Mouse (Mus musculus) megakaryocyte, embryonic 14.5 days (primary cell): ENCODE data around the gene Inava. TPM values are rescaled to one million over a fixed set of nuclear protein-coding genes. Genes with fewer than 3 reads are reported as not detected.

ENCODE experiments used
- H3K27me3 ChIP-seq: replicated peaks from 2 replicates; pipeline ENCODE3; 2012; ENCODE audit warnings: inconsistent platforms
- H3K36me3 ChIP-seq: replicated peaks from 2 replicates; pipeline ENCODE3; 2012; ENCODE audit warnings: low read length, inconsistent platforms, mixed read lengths
- H3K4me1 ChIP-seq: 2 replicates; pipeline ENCODE4 v1.6.1; 2012; ENCODE audit warnings: inconsistent platforms
- H3K4me3 ChIP-seq: replicated peaks from 2 replicates; pipeline ENCODE3; 2012; ENCODE audit warnings: moderate library complexity, mild to moderate bottlenecking, inconsistent platforms
- H3K9me3 ChIP-seq: 2 replicates; pipeline ENCODE4 v1.6.1; 2012; ENCODE audit warnings: inconsistent platforms
- FLI1 ChIP-seq: IDR thresholded peaks from 2 replicates; pipeline ENCODE4 v1.6.1; 2012; ENCODE audit warnings: low read length, inconsistent platforms, mixed read lengths
- GATA1 ChIP-seq: IDR thresholded peaks from 3 replicates; pipeline ENCODE4 v1.6.1; 2012; ENCODE audit warnings: mixed read lengths, low read length, inconsistent platforms, borderline replicate concordance
- polyA plus RNA-seq: library from polyadenylated mRNA; stranded (reverse); fragments of >175 nt; gene quantifications from 2 replicates; pipeline ENCODE4 v1.2.3, GENCODE M21; 2012; ENCODE audit warnings: low replicate concordance; ENCODE audit not compliant: insufficient read depth

The Inava gene
- polyA plus RNA-seq, 1 experiment = not detected

DNA sequence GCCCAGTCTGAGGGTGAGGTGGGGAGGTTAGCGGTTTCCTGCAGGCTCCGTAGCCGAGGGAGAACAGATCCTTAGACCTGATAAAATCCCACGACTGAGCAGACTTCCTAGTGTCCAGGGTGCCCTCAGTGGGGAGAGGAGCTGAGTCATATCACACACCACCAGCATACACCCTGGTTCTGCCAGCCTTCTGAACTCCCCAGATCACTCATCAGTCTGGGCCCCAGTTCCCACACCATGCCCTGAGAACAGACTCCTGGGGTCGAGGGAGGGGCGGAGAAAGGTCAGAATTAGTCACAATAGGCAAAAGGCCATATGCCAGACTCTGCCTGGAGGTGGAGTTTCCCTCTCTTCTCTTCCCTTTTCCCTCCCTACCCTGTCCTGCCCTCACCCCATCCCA, 21.1 kb upstream of the Inava start:
- no peaks in the 10 kb centered on the region for H3K36me3 ChIP-seq
- H3K27me3 ChIP-seq = peaks cover 71% of the 10 kb centered on the region
- H3K4me1 ChIP-seq = peaks cover 14% of the 10 kb centered on the region
- H3K4me3 ChIP-seq = no peak overlapping the region
- H3K9me3 ChIP-seq = no peaks in the 10 kb centered on the region
- no peak for TF ChIP-seq GATA1

GRCm38 (mm10) chr1:136254503-136255065, 20.5 kb upstream of the Inava start:
- Histone ChIP-seq H3K4me1 (peaks cover 9% of the 10 kb centered on the region), H3K27me3 (peaks cover 71% of the 10 kb centered on the region)
- TF ChIP-seq FLI1 = no peak
- no peak for TF ChIP-seq GATA1

GRCm38 (mm10) chr1:136253472-136253871, 19.4 kb upstream of the Inava start:
- TF ChIP-seq FLI1 = no peak
- peaks cover 67% of the 10 kb centered on the region for H3K27me3 ChIP-seq
- H3K36me3 ChIP-seq = no peaks in the 10 kb centered on the region
- H3K4me3 ChIP-seq = no peak overlapping the region
- peaks cover 9% of the 10 kb centered on the region for H3K4me1 ChIP-seq
- no peaks in the 10 kb centered on the region for H3K9me3 ChIP-seq

More at GRCm38 (mm10) chr1:136254503-136255065, 20.5 kb upstream of the Inava start:
- Histone ChIP-seq H3K4me3 (no peak overlapping the region), H3K36me3 (no peaks in the 10 kb centered on the region), H3K9me3 (no peaks in the 10 kb centered on the region)

- TF ChIP-seq GATA1 (no peak), FLI1 (no peak)
- Histone ChIP-seq H3K27me3 (peaks cover 53% of the 10 kb centered on the region), H3K4me3 (no peak overlapping the region), H3K36me3 (no peaks in the 10 kb centered on the region), H3K9me3 (no peaks in the 10 kb centered on the region), H3K4me1 (peaks cover under 1% of the 10 kb centered on the region)
Observed at GRCm38 (mm10) chr1:136249662-136250061, 15.6 kb upstream of the Inava start.

- TF ChIP-seq FLI1 (no peak), GATA1 (no peak)
- H3K36me3 ChIP-seq = no peaks in the 10 kb centered on the region
- peaks cover 51% of the 10 kb centered on the region for H3K27me3 ChIP-seq
- no peaks in the 10 kb centered on the region for H3K9me3 ChIP-seq
- no peak overlapping the region for H3K4me3 ChIP-seq
- H3K4me1 ChIP-seq = no peaks in the 10 kb centered on the region
Observed at GRCm38 (mm10) chr1:136247393-136247792, 13.3 kb upstream of the Inava start.

GRCm38 (mm10) chr1:136244469-136244868, 10.4 kb upstream of the Inava start:
- 0 out of 2 replicates have a peak, but pooled peaks cover 1% of the 10 kb centered on the region for H3K9me3 ChIP-seq
- H3K4me3 ChIP-seq = no peak overlapping the region
- no peaks in the 10 kb centered on the region for H3K4me1 ChIP-seq
- H3K36me3 ChIP-seq = no peaks in the 10 kb centered on the region
- H3K27me3 ChIP-seq = peaks cover 51% of the 10 kb centered on the region
- TF ChIP-seq GATA1 (no peak), FLI1 (no peak)

DNA sequence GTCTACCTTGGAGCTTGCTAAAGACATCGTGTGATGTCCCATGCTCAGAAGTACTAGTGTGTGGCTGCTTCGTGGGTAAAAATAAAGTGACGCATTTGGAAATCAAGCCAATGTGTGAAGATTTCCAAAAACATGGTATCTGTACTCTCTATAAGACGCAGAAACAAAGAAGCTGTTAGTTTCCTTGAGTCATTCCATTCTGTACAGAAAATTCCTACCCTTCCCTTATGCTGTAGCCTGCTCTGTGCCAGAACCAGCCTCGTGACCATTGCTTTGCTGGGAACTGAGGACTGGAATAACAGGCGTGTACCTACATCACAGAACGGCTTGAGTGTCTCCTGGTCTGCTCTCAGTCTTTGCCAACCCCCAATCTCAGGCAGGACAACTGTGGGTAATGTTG, 7.7 kb upstream of the Inava start:
- H3K4me3 ChIP-seq = no peak overlapping the region
- no peak for TF ChIP-seq GATA1
- TF ChIP-seq FLI1 = no peak
- H3K36me3 ChIP-seq = no peaks in the 10 kb centered on the region
- H3K27me3 ChIP-seq = peaks cover 43% of the 10 kb centered on the region
- H3K4me1 ChIP-seq = no peaks in the 10 kb centered on the region
- H3K9me3 ChIP-seq = 0 out of 2 replicates have a peak, but pooled peaks cover 2% of the 10 kb centered on the region

GRCm38 (mm10) chr1:136238495-136238894, 4.4 kb upstream of the Inava start:
- Histone ChIP-seq H3K4me1 (peaks cover 13% of the 10 kb centered on the region), H3K27me3 (peaks cover 64% of the 10 kb centered on the region), H3K4me3 (no peak overlapping the region), H3K9me3 (0 out of 2 replicates have a peak, but pooled peaks cover 2% of the 10 kb centered on the region), H3K36me3 (no peaks in the 10 kb centered on the region)
- TF ChIP-seq GATA1 = no peak
- no peak for TF ChIP-seq FLI1

GRCm38 (mm10) chr1:136234595-136235092, 580 bp upstream of the Inava start:
- Histone ChIP-seq H3K36me3 (no peaks in the 10 kb centered on the region), H3K27me3 (peaks cover 84% of the 10 kb centered on the region), H3K4me1 (peaks cover 13% of the 10 kb centered on the region), H3K4me3 (peak overlapping the region; percentile 91), H3K9me3 (0 out of 2 replicates have a peak, but pooled peaks cover 2% of the 10 kb centered on the region)
- TF ChIP-seq GATA1 (no peak), FLI1 (no peak)

GRCm38 (mm10) chr1:136232986-136233790, 876 bp downstream of the Inava start:
- TF ChIP-seq FLI1 (no peak), GATA1 (no peak)
- Histone ChIP-seq H3K4me1 (peaks cover 21% of the 10 kb centered on the region), H3K27me3 (peaks cover 92% of the 10 kb centered on the region), H3K36me3 (no peaks in the 10 kb centered on the region), H3K4me3 (no peak overlapping the region), H3K9me3 (no peaks in the 10 kb centered on the region)
